Mouse (Mus musculus): Measurements from ENCODE around the gene Bdp1. TPM values are rescaled to one million over a fixed set of nuclear protein-coding genes. Genes with fewer than 3 reads are reported as not detected.

Bdp1 gene
- total RNA-seq, 2 experiments from 2014 or later, result 44.1 to 54.6 TPM

- Histone ChIP-seq H3K4me3 (no peak overlapping the region), H3K27ac (no peak overlapping the region)
- intact Hi-C loops (cut with DNase I), result no loop called here
- no peak for DNase-seq (ENCODE audit: extremely low spot score in 1 of 2, low spot score in 2 of 2)
- TF ChIP-seq CTCF (IDR thresholded peaks at IDR 0.05), result no peak
These were observed 114.3 kb downstream of the Bdp1 start for GRCm38 (mm10) chr13:99989592-99989991.

DNA sequence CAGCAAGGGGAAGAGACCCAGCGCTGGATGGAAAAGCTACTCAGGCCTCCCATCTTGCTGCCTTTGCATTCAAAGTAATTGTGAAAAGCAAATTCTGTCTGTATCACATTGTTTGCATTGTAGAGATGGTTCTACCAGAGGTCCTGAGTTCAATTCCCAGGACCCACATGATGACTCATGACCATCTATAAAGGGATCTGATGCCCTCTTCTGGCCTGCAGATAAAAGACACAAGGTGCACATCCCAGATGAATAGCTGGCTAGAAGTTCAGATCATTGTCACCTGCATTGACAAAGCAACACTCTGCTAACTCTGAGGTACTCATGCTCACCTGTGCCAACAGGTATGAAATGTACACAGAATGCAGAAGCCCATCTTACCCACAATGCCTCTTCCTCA is 120.5 kb downstream of the Bdp1 start:
- no peak for DNase-seq (ENCODE audit: extremely low spot score in 1 of 2, low spot score in 2 of 2)
- intact Hi-C loops (cut with DNase I), result loop anchor here (1.0 kb wide), 1 partner anchor 124 kb away; no protein-coding TSS in a partner anchor
- peak; percentile 26 for TF ChIP-seq CTCF (IDR thresholded peaks at IDR 0.05)
- Histone ChIP-seq H3K4me3 (no peak overlapping the region), H3K27ac (no peak overlapping the region)

GRCm38 (mm10) chr13:99979406-99979805 is 124.5 kb downstream of the Bdp1 start:
- no peak for DNase-seq (ENCODE audit: extremely low spot score in 1 of 2, low spot score in 2 of 2)
- no peak overlapping the region for H3K27ac ChIP-seq
- intact Hi-C loops (cut with DNase I), result no loop called here
- TF ChIP-seq CTCF (IDR thresholded peaks at IDR 0.05), result no peak
- H3K4me3 ChIP-seq, result no peak overlapping the region

DNA sequence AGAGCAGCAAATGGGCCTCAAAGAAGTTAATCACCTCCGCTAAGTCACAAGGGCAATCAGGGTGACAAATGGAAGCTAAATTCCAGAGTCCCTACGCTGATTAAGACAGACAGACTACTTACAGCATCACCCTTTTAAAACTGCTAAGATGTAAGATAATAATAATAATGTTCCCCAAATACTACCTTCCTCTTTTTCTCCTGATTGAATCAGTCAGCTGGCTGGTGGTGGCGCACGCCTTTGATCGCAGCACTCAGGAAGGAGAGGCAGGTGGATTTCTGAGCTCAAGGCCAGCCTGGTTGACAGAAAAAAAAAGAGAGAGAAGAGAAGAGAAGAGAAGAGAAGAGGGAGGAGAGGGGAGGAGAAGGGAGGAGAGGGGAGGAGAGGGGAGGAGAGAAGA is 133.8 kb downstream of the Bdp1 start:
- intact Hi-C loops (cut with DNase I), result no loop called here
- no peak for TF ChIP-seq CTCF (IDR thresholded peaks at IDR 0.05)
- DNase-seq (ENCODE audit: extremely low spot score in 1 of 2, low spot score in 2 of 2), result no peak
- no peak overlapping the region for H3K27ac ChIP-seq
- H3K4me3 ChIP-seq, result no peak overlapping the region

Other genes with a start within 250 kb of the Bdp1 start
- gene Cartpt, start 203.0 kb downstream of the Bdp1 start, total RNA-seq (2021), result 10 to 100 TPM; 24.2 to 27.1 TPM
- 10 to 100 TPM; 22.9 to 26.9 TPM for gene Mccc2, start 88.4 kb downstream of the Bdp1 start, total RNA-seq (2021)
- gene Serf1, start 3.9 kb upstream of the Bdp1 start, total RNA-seq (2021), result 10 to 100 TPM; 15.1 to 22.9 TPM
- 10 to 100 TPM; 41.3 to 44.8 TPM for gene Smn1, start 20.8 kb upstream of the Bdp1 start, total RNA-seq (2021)
- gene Naip2, start 98.0 kb upstream of the Bdp1 start, total RNA-seq (2021), result under 1 TPM; 0.42 to 0.48 TPM
- under 1 TPM; 0.28 to 0.43 TPM for gene Naip5, start 142.3 kb upstream of the Bdp1 start, total RNA-seq (2021)
- gene Naip6, start 213.6 kb upstream of the Bdp1 start, total RNA-seq (2021), result under 1 TPM; 0.19 to 0.25 TPM